Mouse (Mus musculus) adrenal gland, postnatal 14 days (tissue): ENCODE data around the gene Saysd1. TPM values are rescaled to one million over a fixed set of nuclear protein-coding genes. Genes with fewer than 3 reads are reported as not detected.
"Not testable (repeated sequence)": the region's sequence is repeated elsewhere in the genome, so short reads cannot be mapped to it uniquely, and the experiment has no call there.

Experiments
- DNase-seq: peaks from one replicate; pipeline ENCODE4 v3.0.0; 2021; ENCODE audit warnings: mixed read lengths
- total RNA-seq: library from RNA; stranded (reverse); gene quantifications from 2 replicates; pipeline ENCODE4 v1.2.3, GENCODE M21; 2021

Gene Saysd1
- total RNA-seq, 1 experiment from 2014 or later: 6.2 TPM

- no peak for DNase-seq
Observed at GRCm38 (mm10) chr14:20039795-20040194, 98.5 kb downstream of the Saysd1 start.

GRCm38 (mm10) chr14:20032738-20033116 lies 105.6 kb downstream of the Saysd1 start:
- DNase-seq: no peak

- DNase-seq: no peak
Observed at GRCm38 (mm10) chr14:20032016-20032737, 106.2 kb downstream of the Saysd1 start.

- DNase-seq: no peak
Observed at GRCm38 (mm10) chr14:20029606-20030005, 108.7 kb downstream of the Saysd1 start.

- DNase-seq: not testable (repeated sequence)
Observed at GRCm38 (mm10) chr14:20027475-20027874, 110.9 kb downstream of the Saysd1 start.

Other genes starting within 250 kb of the Saysd1 start
- gene Gng2, start 160.9 kb downstream of the Saysd1 start, total RNA-seq: 32.7 and 44.4 TPM in 2 replicates
- gene Kcnk5, start 43.3 kb upstream of the Saysd1 start, total RNA-seq: 8.8 and 14.2 TPM in 2 replicates
- not detected in 2 replicates for gene Kcnk16, start 130.7 kb upstream of the Saysd1 start, total RNA-seq
- gene Nudt13, start 156.2 kb upstream of the Saysd1 start, total RNA-seq: 49.0 and 51.9 TPM in 2 replicates
- gene Ecd, start 209.6 kb upstream of the Saysd1 start, total RNA-seq: 39.2 and 46.9 TPM in 2 replicates
- gene Fam149b, start 209.6 kb upstream of the Saysd1 start, total RNA-seq: 35.6 and 40.0 TPM in 2 replicates